Mouse (Mus musculus): ENCODE measurements around the gene Tnr. TPM values are rescaled to one million over a fixed set of nuclear protein-coding genes. Genes with fewer than 3 reads are reported as not detected.

Tnr gene
- total and polyA plus RNA-seq, 3 experiments, result not detected

GRCm38 (mm10) chr1:159747969-159748368 lies 224.4 kb downstream of the Tnr start:
- DNase-seq (ENCODE audit: extremely low read depth), result no peak
- Histone ChIP-seq H3K4me3 (replicated peaks in 1 of 3; ENCODE audit: low read depth in 2 of 3, low read length in 2 of 3, poor library complexity in 1 of 3) (no peak overlapping the region), H3K79me2 (replicated peaks; ENCODE audit: control insufficient read depth, extremely low read depth, insufficient read depth, poor library complexity, severe bottlenecking) (no peaks in the 10 kb centered on the region), H3K9ac (ENCODE audit: insufficient read depth, low read depth) (no peak overlapping the region), H3K4me1 (ENCODE audit: control insufficient read depth in 1 of 2, insufficient read depth in 2 of 2) (no peaks in the 10 kb centered on the region), H3K4me2 (ENCODE audit: insufficient read depth, low read depth, poor library complexity, severe bottlenecking) (no peak overlapping the region), H3K9me3 (replicated peaks; ENCODE audit: low read length) (no peaks in the 10 kb centered on the region), H3K27ac (ENCODE audit: insufficient read depth, low read depth) (no peak overlapping the region), H3K27me3 (replicated peaks) (peaks cover 60% of the 10 kb centered on the region), H3K36me3 (replicated peaks in 1 of 2; ENCODE audit: control insufficient read depth in 1 of 2, insufficient read depth in 1 of 2, low read length in 1 of 2) (no peaks in the 10 kb centered on the region)
- in situ Hi-C loops (cut with MboI; ENCODE audit: low pct_ligation_motif_present, low pct_unique_long_range_greater_than_20kb, low sequenced_read_pairs), result no loop called here
- TF ChIP-seq ZNF384 (IDR thresholded peaks at IDR 0.05; ENCODE audit: low read depth, low read length) (no peak), USF1 (IDR thresholded peaks at IDR 0.05; ENCODE audit: low read depth, low read length) (no peak), USF2 (conservative IDR thresholded peaks at IDR 0.05; ENCODE audit: low read depth, low read length) (no peak), ZC3H11A (IDR thresholded peaks at IDR 0.05; ENCODE audit: low read depth, low read length) (no peak), SMC3 (IDR thresholded peaks at IDR 0.05; ENCODE audit: low read depth, low read length) (no peak), MAZ (IDR thresholded peaks at IDR 0.05; ENCODE audit: low read depth, low read length) (no peak), UBTF (IDR thresholded peaks at IDR 0.05; ENCODE audit: low read depth, low read length) (no peak), ELF1 (IDR thresholded peaks at IDR 0.05; ENCODE audit: low read depth, low read length) (no peak), CHD2 (IDR thresholded peaks at IDR 0.05; ENCODE audit: low read length) (no peak), NRF1 (IDR thresholded peaks at IDR 0.05; ENCODE audit: low read depth, low read length) (no peak), CHD1 (IDR thresholded peaks at IDR 0.05; ENCODE audit: low read depth, low read length) (no peak), PAX5 (IDR thresholded peaks at IDR 0.05; ENCODE audit: low read length) (no peak), TBP (conservative IDR thresholded peaks at IDR 0.05; ENCODE audit: low read depth, low read length) (no peak), EP300 (IDR thresholded peaks at IDR 0.05; ENCODE audit: low read length) (no peak), RAD21 (IDR thresholded peaks at IDR 0.05; ENCODE audit: low read depth, low read length) (no peak), MEF2A (IDR thresholded peaks at IDR 0.05; ENCODE audit: borderline replicate concordance, low read depth, low read length) (no peak), CTCF (conservative IDR thresholded peaks at IDR 0.05 in 1 of 2, IDR thresholded peaks at IDR 0.05 in 1 of 2; ENCODE audit: low read depth in 2 of 2, low read length in 2 of 2) (no peak), MXI1 (IDR thresholded peaks at IDR 0.05; ENCODE audit: low read depth, low read length) (no peak), HCFC1 (IDR thresholded peaks at IDR 0.05; ENCODE audit: low read depth, low read length) (no peak)
- dilution Hi-C loops (cut with MboI; ENCODE audit: extremely low pct_ligation_motif_present, extremely low pct_unique_long_range_greater_than_20kb, low sequenced_read_pairs), result no loop called here

- H3K9ac ChIP-seq (ENCODE audit: insufficient read depth, low read depth), result no peak overlapping the region
- in situ Hi-C loops (cut with MboI; ENCODE audit: low pct_ligation_motif_present, low pct_unique_long_range_greater_than_20kb, low sequenced_read_pairs) (no loop called here), dilution Hi-C loops (cut with MboI; ENCODE audit: extremely low pct_ligation_motif_present, extremely low pct_unique_long_range_greater_than_20kb, low sequenced_read_pairs) (no loop called here)
- no peaks in the 10 kb centered on the region for H3K36me3 ChIP-seq (replicated peaks in 1 of 2; ENCODE audit: control insufficient read depth in 1 of 2, insufficient read depth in 1 of 2, low read length in 1 of 2)
- no peaks in the 10 kb centered on the region for H3K4me1 ChIP-seq (ENCODE audit: control insufficient read depth in 1 of 2, insufficient read depth in 2 of 2)
- no peak overlapping the region for H3K27ac ChIP-seq (ENCODE audit: insufficient read depth, low read depth)
- TF ChIP-seq USF2 (conservative IDR thresholded peaks at IDR 0.05; ENCODE audit: low read depth, low read length), result no peak
- no peak for TF ChIP-seq KAT2A (IDR thresholded peaks at IDR 0.05; ENCODE audit: insufficient replicate concordance, low read length)
- TF ChIP-seq CHD1 (IDR thresholded peaks at IDR 0.05; ENCODE audit: low read depth, low read length), result no peak
- no peak for TF ChIP-seq ZMIZ1 (IDR thresholded peaks at IDR 0.05; ENCODE audit: low read depth, low read length)
- no peak for TF ChIP-seq CTCF (conservative IDR thresholded peaks at IDR 0.05 in 1 of 2, IDR thresholded peaks at IDR 0.05 in 1 of 2; ENCODE audit: low read depth in 2 of 2, low read length in 2 of 2)
- TF ChIP-seq USF1 (IDR thresholded peaks at IDR 0.05; ENCODE audit: low read depth, low read length), result no peak
- no peak for TF ChIP-seq E2F4 (IDR thresholded peaks at IDR 0.05; ENCODE audit: insufficient replicate concordance, low read depth, low read length)
- no peak for TF ChIP-seq SIN3A (IDR thresholded peaks at IDR 0.05; ENCODE audit: low read length)
- no peak for TF ChIP-seq RAD21 (IDR thresholded peaks at IDR 0.05; ENCODE audit: low read depth, low read length)
- TF ChIP-seq BHLHE40 (IDR thresholded peaks at IDR 0.05; ENCODE audit: low read depth, low read length), result no peak
- no peak for TF ChIP-seq GABPA (IDR thresholded peaks at IDR 0.05; ENCODE audit: insufficient replicate concordance, low read depth, low read length)
- TF ChIP-seq SMC3 (IDR thresholded peaks at IDR 0.05; ENCODE audit: low read depth, low read length), result no peak
- no peak for TF ChIP-seq UBTF (IDR thresholded peaks at IDR 0.05; ENCODE audit: low read depth, low read length)
- TF ChIP-seq MAZ (IDR thresholded peaks at IDR 0.05; ENCODE audit: low read depth, low read length), result no peak
- TF ChIP-seq RCOR1 (conservative IDR thresholded peaks at IDR 0.05; ENCODE audit: low read depth, low read length), result no peak
- DNase-seq (ENCODE audit: extremely low read depth), result no peak
- no peaks in the 10 kb centered on the region for H3K79me2 ChIP-seq (replicated peaks; ENCODE audit: control insufficient read depth, extremely low read depth, insufficient read depth, poor library complexity, severe bottlenecking)
- no peak overlapping the region for H3K4me3 ChIP-seq (replicated peaks in 1 of 3; ENCODE audit: low read depth in 2 of 3, low read length in 2 of 3, poor library complexity in 1 of 3)
- H3K9me3 ChIP-seq (replicated peaks; ENCODE audit: low read length), result no peaks in the 10 kb centered on the region
- no peak overlapping the region for H3K4me2 ChIP-seq (ENCODE audit: insufficient read depth, low read depth, poor library complexity, severe bottlenecking)
- peaks cover 50% of the 10 kb centered on the region for H3K27me3 ChIP-seq (replicated peaks)
These were observed 226.8 kb downstream of the Tnr start for GRCm38 (mm10) chr1:159750411-159750810.

All from CH12.LX (cell line).